Mouse (Mus musculus) lung, adult 2 months (tissue): ENCODE measurements around the gene Prex1.

ENCODE experiments used
- CTCF ChIP-seq: fragments of 200-500 bp; IDR thresholded peaks from 2 replicates; pipeline ENCODE4 v1.5.1; 2011; ENCODE audit warnings: mild to moderate bottlenecking, low read length, control low read depth; ENCODE audit not compliant: insufficient read depth
- POLR2A ChIP-seq: fragments of 200-500 bp; IDR thresholded peaks from 2 replicates; pipeline ENCODE4 v1.6.1; 2011; ENCODE audit warnings: low read depth, mild to moderate bottlenecking, control low read depth, low read length, borderline replicate concordance; ENCODE audit errors: extremely low read depth

DNA sequence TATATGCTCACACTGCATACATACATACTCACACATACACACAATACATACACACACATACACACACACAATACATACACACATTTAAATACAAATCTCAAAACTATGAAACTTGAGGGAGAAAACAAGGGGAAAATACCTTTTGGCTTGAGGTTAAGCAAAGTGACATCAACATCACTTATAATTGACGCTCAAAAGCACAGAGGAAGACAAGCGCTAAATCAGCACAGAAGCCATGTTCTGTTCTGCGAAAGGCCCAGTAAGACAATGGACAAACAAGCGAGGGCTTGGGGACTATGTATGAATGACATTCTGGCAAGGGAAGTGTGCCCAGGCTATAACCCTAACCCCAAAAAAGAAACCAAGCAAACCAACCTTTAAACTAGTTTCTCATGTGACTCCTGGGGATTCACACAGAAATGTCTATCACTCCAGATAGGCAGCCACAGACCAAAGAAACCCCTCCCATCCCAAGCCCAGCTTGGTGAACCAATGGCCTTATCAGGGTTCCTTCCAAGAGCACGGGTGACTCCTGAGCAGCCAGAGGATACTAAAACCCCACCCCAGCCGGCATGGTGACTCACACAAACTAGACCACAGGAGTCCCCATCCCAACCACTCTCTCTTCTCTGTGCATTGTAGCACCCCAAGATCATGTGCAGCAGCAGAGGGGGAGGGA, 48.2 kb downstream of the Prex1 start:
- TF ChIP-seq CTCF, result no peak
- no peak for TF ChIP-seq POLR2A
